Mouse (Mus musculus) small intestine, adult 2 months (tissue): ENCODE data around the gene Washc3. TPM values are rescaled to one million over a fixed set of nuclear protein-coding genes. Genes with fewer than 3 reads are reported as not detected.

Experiments
- H3K27ac ChIP-seq: fragments of 200-500 bp; 2 replicates; pipeline ENCODE4 v1.5.1; 2012; ENCODE audit warnings: low read depth, low read length, control low read depth, inconsistent platforms; ENCODE audit not compliant: insufficient read depth
- H3K27me3 ChIP-seq: fragments of 200-500 bp; 2 replicates; pipeline ENCODE4 v1.6.1; 2012; ENCODE audit warnings: mild to moderate bottlenecking, moderate library complexity, low read length, inconsistent platforms; ENCODE audit not compliant: control insufficient read depth, insufficient read depth
- H3K36me3 ChIP-seq: fragments of 200-500 bp; 2 replicates; pipeline ENCODE4 v1.6.1; 2012; ENCODE audit warnings: mild to moderate bottlenecking, low read length, control low read depth, inconsistent platforms; ENCODE audit not compliant: control insufficient read depth, insufficient read depth
- H3K4me1 ChIP-seq: fragments of 200-500 bp; 2 replicates; pipeline ENCODE4 v1.6.1; 2012; ENCODE audit warnings: low read length, inconsistent platforms, mixed read lengths; ENCODE audit not compliant: control insufficient read depth, insufficient read depth, insufficient read length
- H3K4me3 ChIP-seq: fragments of 200-500 bp; 2 replicates; pipeline ENCODE4 v1.5.1; 2012; ENCODE audit warnings: low read depth, mild to moderate bottlenecking, control low read depth, inconsistent platforms, low read length, moderate library complexity
- CTCF ChIP-seq: fragments of 200-500 bp; IDR thresholded peaks from 2 replicates; pipeline ENCODE4 v1.5.1; 2012; ENCODE audit warnings: low read depth, mild to moderate bottlenecking, control low read depth, inconsistent platforms, low read length, moderate library complexity, mixed read lengths; ENCODE audit not compliant: insufficient replicate concordance, insufficient read length; ENCODE audit errors: extremely low read depth
- POLR2A ChIP-seq: fragments of 200-500 bp; IDR thresholded peaks from 2 replicates; pipeline ENCODE4 v1.6.1; 2012; ENCODE audit warnings: low read depth, mild to moderate bottlenecking, control low read depth, inconsistent platforms, low read length, moderate library complexity
- WGBS: fragments of 180-500 bp; shearing (Covaris S2); methylation state at CpG from one replicate; pipeline ENCODE4 v1.1.7; 2018; 5-methylcytosine and 5-hydroxymethylcytosine counted together
- polyA plus RNA-seq: library from polyadenylated mRNA; depleted of rRNA; stranded (reverse); fragments of >200 nt; gene quantifications from 2 replicates; pipeline ENCODE4 v1.2.3, GENCODE M21; 2012; rRNA removed

Washc3 gene
- 6.6 and 9.4 TPM in 2 replicates for polyA plus RNA-seq

GRCm38 (mm10) chr10:88200951-88201638 is at the start of gene Washc3:
Gene Washc3 (plus strand): TSS chr10:88201093.
- H3K36me3 ChIP-seq, result peaks cover 8% of the 10 kb centered on the region
- TF ChIP-seq POLR2A (peak; percentile 80), CTCF (no peak)
- H3K4me3 ChIP-seq, result peak within 1 kb of the TSS; percentile 87
- H3K4me1 ChIP-seq, result peaks cover 6% of the 10 kb centered on the region; the same call in 1 of the 2 replicates
- H3K27ac ChIP-seq, result peak within 1 kb of the TSS; percentile 18
- WGBS, result under 1% methylated on average over 23 of the region's 23 CpGs
- no peaks in the 10 kb centered on the region for H3K27me3 ChIP-seq

DNA sequence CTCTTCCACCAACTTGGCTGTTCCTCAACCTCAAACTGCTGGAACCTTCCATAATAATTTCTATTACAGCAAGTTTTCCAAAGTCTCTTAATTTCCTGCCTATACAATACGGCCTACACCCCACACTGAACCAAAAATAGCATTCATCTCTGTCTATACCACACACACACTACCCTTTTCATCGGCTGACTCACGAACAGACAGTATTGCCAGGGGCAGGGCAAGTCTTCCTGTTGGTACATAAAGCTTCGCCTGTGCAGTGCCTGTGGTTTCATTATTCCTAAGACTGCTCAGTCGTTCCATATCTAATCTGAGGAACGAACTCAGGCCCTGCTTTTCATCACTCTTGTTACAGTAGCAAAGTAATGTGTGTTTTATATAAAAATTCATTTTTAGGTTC is 49.2 kb upstream of the Washc3 start:
- Histone ChIP-seq H3K27me3 (no peaks in the 10 kb centered on the region), H3K4me1 (no peaks in the 10 kb centered on the region), H3K27ac (no peak overlapping the region), H3K4me3 (no peak overlapping the region), H3K36me3 (peaks cover 13% of the 10 kb centered on the region)
- WGBS, result 87% methylated on average over 6 of the region's 6 CpGs
- TF ChIP-seq POLR2A, result no peak
- no peak for TF ChIP-seq CTCF

DNA sequence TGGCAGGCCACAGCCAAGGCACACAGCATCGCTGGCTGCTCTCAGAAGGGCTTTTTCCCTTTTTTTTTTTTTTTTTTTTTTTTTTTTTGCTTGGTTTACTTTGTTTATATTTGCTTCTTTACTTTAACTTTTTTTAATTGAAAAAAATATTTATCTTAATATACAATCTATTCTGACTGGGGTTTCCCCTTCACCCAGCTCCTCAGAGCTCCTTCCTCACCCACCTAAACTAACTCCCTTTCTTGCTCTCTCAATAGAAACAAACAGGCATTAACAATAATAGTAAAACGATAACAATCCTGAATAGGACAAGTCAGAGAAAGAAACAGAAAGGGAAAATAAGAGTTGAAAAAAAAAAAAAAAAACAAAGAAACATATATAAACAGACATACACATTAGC is 38.8 kb upstream of the Washc3 start:
- Histone ChIP-seq H3K27me3 (no peaks in the 10 kb centered on the region), H3K36me3 (peaks cover 16% of the 10 kb centered on the region), H3K27ac (no peak overlapping the region), H3K4me1 (no peaks in the 10 kb centered on the region), H3K4me3 (no peak overlapping the region)
- 83% methylated on average over 2 of the region's 2 CpGs for WGBS
- TF ChIP-seq CTCF, result no peak
- TF ChIP-seq POLR2A, result no peak

GRCm38 (mm10) chr10:88162676-88163075 is 38.2 kb upstream of the Washc3 start:
- H3K27ac ChIP-seq, result no peak overlapping the region
- no peaks in the 10 kb centered on the region for H3K27me3 ChIP-seq
- peaks cover 14% of the 10 kb centered on the region for H3K36me3 ChIP-seq
- no peaks in the 10 kb centered on the region for H3K4me1 ChIP-seq
- H3K4me3 ChIP-seq, result no peak overlapping the region
- 92% methylated on average over 5 of the region's 5 CpGs for WGBS
- no peak for TF ChIP-seq POLR2A
- no peak for TF ChIP-seq CTCF

DNA sequence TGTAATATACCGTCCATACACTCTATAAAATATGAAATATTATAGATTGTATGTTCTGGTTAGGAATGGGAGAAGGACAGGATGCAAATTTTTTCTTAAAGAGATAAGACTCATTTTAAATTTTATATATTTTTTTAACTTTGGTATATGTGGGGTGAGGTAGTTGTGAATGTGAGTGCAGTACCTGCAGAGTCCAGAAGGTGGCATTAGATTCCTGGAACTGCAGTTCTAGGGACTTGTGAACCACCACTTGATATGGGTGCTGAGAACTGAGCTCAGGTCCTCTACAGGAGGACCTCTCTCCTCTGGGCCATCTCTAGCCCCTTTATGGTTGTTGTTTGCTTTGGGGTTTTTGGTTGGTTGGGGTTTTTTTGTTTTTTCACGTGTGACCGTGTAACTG is 34.7 kb upstream of the Washc3 start:
- no peaks in the 10 kb centered on the region for H3K27me3 ChIP-seq
- no peaks in the 10 kb centered on the region for H3K4me1 ChIP-seq
- H3K36me3 ChIP-seq, result peaks cover 8% of the 10 kb centered on the region
- WGBS, result 89% methylated on average over 3 of the region's 3 CpGs
- H3K27ac ChIP-seq, result no peak overlapping the region
- H3K4me3 ChIP-seq, result no peak overlapping the region
- no peak for TF ChIP-seq POLR2A
- TF ChIP-seq CTCF, result peak; percentile 31; the same call in 1 of the 2 replicates

GRCm38 (mm10) chr10:88167438-88168077 is 33.3 kb upstream of the Washc3 start:
- no peak overlapping the region for H3K4me3 ChIP-seq
- H3K36me3 ChIP-seq, result peaks cover 5% of the 10 kb centered on the region; the same call in 1 of the 2 replicates
- H3K27ac ChIP-seq, result no peak overlapping the region
- no peaks in the 10 kb centered on the region for H3K4me1 ChIP-seq
- no peaks in the 10 kb centered on the region for H3K27me3 ChIP-seq
- TF ChIP-seq POLR2A, result no peak
- TF ChIP-seq CTCF, result no peak
- WGBS, result 78% methylated on average over 7 of the region's 7 CpGs

DNA sequence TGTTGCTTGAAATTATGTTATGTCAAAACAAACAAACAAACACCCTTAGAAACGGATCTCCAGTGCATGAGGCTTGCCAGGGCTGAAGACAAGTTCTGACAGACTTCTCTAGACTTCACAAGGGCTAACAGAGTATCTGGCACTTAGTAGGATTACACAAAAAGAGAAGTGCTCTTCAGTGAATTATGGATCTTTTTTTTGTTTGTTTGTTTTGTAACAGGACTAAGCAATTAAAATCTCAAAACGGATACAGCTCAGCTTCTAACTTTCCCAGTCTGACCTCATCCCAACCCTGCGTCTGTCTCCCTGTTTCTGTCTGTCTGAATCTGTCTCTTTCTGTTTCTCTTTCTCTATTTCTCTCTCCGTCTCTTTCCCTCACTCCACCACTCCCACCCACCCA is 352 bp upstream of the Washc3 start:
- Histone ChIP-seq H3K4me1 (peaks cover 6% of the 10 kb centered on the region; the same call in 1 of the 2 replicates), H3K4me3 (no peak overlapping the region), H3K27me3 (no peaks in the 10 kb centered on the region), H3K27ac (no peak overlapping the region), H3K36me3 (peaks cover 8% of the 10 kb centered on the region)
- TF ChIP-seq POLR2A, result no peak
- WGBS, result 4% methylated on average over 4 of the region's 4 CpGs
